Mouse (Mus musculus) bone marrow, adult 2 months (tissue): ENCODE measurements at regions not wholly inside any gene's neighbourhood (a gene's known extent, or its start where the extent isn't known, plus 50 kb on each side); places are given as distances from the start of the nearest gene placed in this dataset.

Source experiments
- CTCF ChIP-seq: fragments of 200-500 bp; IDR thresholded peaks from 2 replicates; pipeline ENCODE4 v1.5.1; 2011; ENCODE audit warnings: low read length, control low read depth; ENCODE audit not compliant: control insufficient read depth, insufficient read depth
- POLR2A ChIP-seq: fragments of 200-500 bp; IDR thresholded peaks from 2 replicates; pipeline ENCODE4 v1.6.1; 2011; ENCODE audit warnings: low read depth, mild to moderate bottlenecking, control low read depth, low read length, borderline replicate concordance; ENCODE audit not compliant: control insufficient read depth

DNA sequence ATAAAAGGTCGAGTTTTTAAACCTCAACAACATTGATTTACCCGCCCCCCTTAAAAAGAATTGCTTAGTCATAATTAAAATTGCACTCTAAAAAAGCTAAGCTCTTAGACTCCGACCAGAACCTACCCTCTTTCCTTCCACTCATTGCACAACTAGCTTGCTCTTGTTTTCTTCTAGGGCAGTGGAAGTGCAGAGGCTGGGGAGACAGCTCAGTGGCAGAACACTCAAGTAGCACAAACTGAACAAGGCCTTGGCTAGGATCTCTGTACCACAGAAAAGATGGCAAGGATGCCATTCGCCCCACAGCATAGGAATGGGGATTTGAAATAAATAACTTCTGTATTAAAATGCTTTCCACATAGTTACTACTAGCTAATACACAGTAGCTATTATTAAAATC lies 253.8 kb upstream of the Tbl1xr1 start:
- TF ChIP-seq CTCF (no peak), POLR2A (no peak)
